Mouse (Mus musculus) granulocyte monocyte progenitor cell, adult 5-6 weeks (primary cell): ENCODE results near the gene Plcb2. TPM values are rescaled to one million over a fixed set of nuclear protein-coding genes. Genes with fewer than 3 reads are reported as not detected.
A peak's percentile ranks its signal among the peaks of the same experiment; 100 is the strongest.

ENCODE experiments used
- ATAC-seq: replicated peaks from 2 replicates; pipeline ENCODE4 v1.8.0; 2016; ENCODE audit warnings: mild to moderate bottlenecking, moderate TSS enrichment, inconsistent platforms; ENCODE audit not compliant: poor library complexity, severe bottlenecking
- total RNA-seq, 2 experiments: library from RNA; stranded (forward) in 1 of 2; stranded (reverse) in 1 of 2; fragments of 200-712, 200-1000 nt in 1 of 2; fragments of >200 nt in 1 of 2; fragmentation: Nextera tagmentation in 1 of 2; gene quantifications; 2 replicates each; pipeline ENCODE4 v1.2.3; 2014 to 2017

Plcb2 gene
- total RNA-seq, 2 experiments from 2014 or later, result 70.7 to 99.1 TPM

- peak; percentile 23; the same call in 1 of the 2 replicates for ATAC-seq
Measured at GRCm38 (mm10) chr2:118723693-118724486, 4.3 kb downstream of the Plcb2 start.

- no peak for ATAC-seq
Measured at GRCm38 (mm10) chr2:118716677-118717076, 11.6 kb downstream of the Plcb2 start.

- no peak for ATAC-seq
Measured at GRCm38 (mm10) chr2:118714230-118714629, 14.0 kb downstream of the Plcb2 start.

- ATAC-seq, result no peak
Measured at GRCm38 (mm10) chr2:118713631-118714030, 14.6 kb downstream of the Plcb2 start.

GRCm38 (mm10) chr2:118711038-118711494, 17.2 kb downstream of the Plcb2 start:
- ATAC-seq, result peak; percentile 38

- ATAC-seq, result peak; percentile 72
Measured at GRCm38 (mm10) chr2:118709655-118710221, 18.5 kb downstream of the Plcb2 start.

GRCm38 (mm10) chr2:118708472-118708871, 19.8 kb downstream of the Plcb2 start:
- no peak for ATAC-seq

- ATAC-seq, result 0 out of 2 replicates have a peak, but pooled peaks have one; percentile 4
Measured at GRCm38 (mm10) chr2:118706436-118706835, 21.8 kb downstream of the Plcb2 start.

GRCm38 (mm10) chr2:118703913-118704730, 24.1 kb downstream of the Plcb2 start, which contains the start of gene Ankrd63:
Gene Ankrd63, minus strand, starts transcription at chr2:118703963.
- ATAC-seq, result no peak

- ATAC-seq, result peak; percentile 24
Measured at GRCm38 (mm10) chr2:118702883-118703761, 25.1 kb downstream of the Plcb2 start.

GRCm38 (mm10) chr2:118701971-118702882, 26.0 kb downstream of the Plcb2 start:
- no peak for ATAC-seq

GRCm38 (mm10) chr2:118701161-118701560, 27.1 kb downstream of the Plcb2 start:
- no peak for ATAC-seq

GRCm38 (mm10) chr2:118700179-118701062, 27.8 kb downstream of the Plcb2 start:
- ATAC-seq, result peak; percentile 60

- no peak for ATAC-seq
Measured at GRCm38 (mm10) chr2:118697955-118698354, 30.3 kb downstream of the Plcb2 start.

GRCm38 (mm10) chr2:118697311-118697877, 30.8 kb downstream of the Plcb2 start:
- no peak for ATAC-seq

GRCm38 (mm10) chr2:118696451-118697308, 31.6 kb downstream of the Plcb2 start:
- peak; percentile 41 for ATAC-seq
